Mouse (Mus musculus) cerebellum, adult 2 months (tissue): ENCODE data around the gene Tmeff1.

Experiments used
- CTCF ChIP-seq: fragments of 200-500 bp; IDR thresholded peaks from 2 replicates; pipeline ENCODE4 v1.5.1; 2011; ENCODE audit warnings: low read depth, mild to moderate bottlenecking, control low read depth, low read length, moderate library complexity, borderline replicate concordance; ENCODE audit not compliant: insufficient read depth
- POLR2A ChIP-seq: fragments of 200-500 bp; IDR thresholded peaks from 2 replicates; pipeline ENCODE4 v1.6.1; 2011; ENCODE audit warnings: low read length, control low read depth, borderline replicate concordance; ENCODE audit not compliant: insufficient read depth

- TF ChIP-seq CTCF: no peak
- no peak for TF ChIP-seq POLR2A
Measured at GRCm38 (mm10) chr4:48610251-48610650, 25.3 kb downstream of the Tmeff1 start.
